Mouse (Mus musculus) neural tube, embryonic 11.5 days (tissue): ENCODE measurements around the gene Fbll1. TPM values are rescaled to one million over a fixed set of nuclear protein-coding genes. Genes with fewer than 3 reads are reported as not detected.

Source experiments
- ATAC-seq: fragments of 200-750 bp; cut with Nextera tagmentation; 2 replicates; pipeline ENCODE4 v1.8.0; 2017; ENCODE audit warnings: moderate number of reproducible peaks, mild to moderate bottlenecking, moderate TSS enrichment, moderate library complexity; ENCODE audit not compliant: insufficient read depth, low FRiP score, low TSS enrichment
- DNase-seq: peaks from one replicate; pipeline ENCODE4 v3.0.0-alpha.2; 2015; ENCODE audit warnings: low spot score
- H3K27ac ChIP-seq: fragments of 300-500 bp; sonication (generic); 2 replicates; pipeline ENCODE4 v1.5.1; 2014; ENCODE audit warnings: low read depth, mild to moderate bottlenecking, low read length
- H3K27me3 ChIP-seq: fragments of 300-500 bp; sonication (generic); 2 replicates; pipeline ENCODE4 v1.6.1; 2014; ENCODE audit warnings: mild to moderate bottlenecking, low read length, mixed read lengths; ENCODE audit not compliant: control insufficient read depth, insufficient read depth
- H3K36me3 ChIP-seq: fragments of 300-500 bp; sonication (generic); 2 replicates; pipeline ENCODE4 v1.6.1; 2014; ENCODE audit warnings: mild to moderate bottlenecking, low read length, moderate library complexity, mixed read lengths; ENCODE audit not compliant: control insufficient read depth, insufficient read depth
- H3K4me1 ChIP-seq: fragments of 300-500 bp; sonication (generic); 2 replicates; pipeline ENCODE4 v1.6.1; 2014; ENCODE audit warnings: low read length, mixed read lengths; ENCODE audit not compliant: control insufficient read depth, insufficient read depth
- H3K4me2 ChIP-seq: fragments of 300-500 bp; sonication (generic); 2 replicates; pipeline ENCODE4 v1.6.1; 2014; ENCODE audit warnings: low read depth, mild to moderate bottlenecking, moderate library complexity
- H3K4me3 ChIP-seq: fragments of 300-500 bp; sonication (generic); 2 replicates; pipeline ENCODE4 v1.5.1; 2014; ENCODE audit warnings: low read depth, low read length
- H3K9ac ChIP-seq: fragments of 300-500 bp; sonication (generic); 2 replicates; pipeline ENCODE4 v1.6.1; 2014; ENCODE audit warnings: mild to moderate bottlenecking, low read length
- H3K9me3 ChIP-seq: fragments of 300-500 bp; sonication (generic); 2 replicates; pipeline ENCODE4 v1.6.1; 2016; ENCODE audit warnings: low read length; ENCODE audit not compliant: control insufficient read depth
- WGBS: fragments of 180-500 bp; shearing (Covaris S2); extraction: QIAGEN DNeasy Blood & Tissue Kit; methylation state at CpG from one replicate; pipeline ENCODE4 v1.1.7; 2014; 5-methylcytosine and 5-hydroxymethylcytosine counted together
- microRNA counts: library from miRNA; unstranded; fragments of <30 nt; microRNA quantifications from one replicate; lab custom pipeline; 2015
- microRNA-seq: library from miRNA; unstranded; fragments of <30 nt; microRNA quantifications from one replicate; pipeline ENCODE4, GENCODE M21; 2016
- polyA plus RNA-seq: library from polyadenylated mRNA; unstranded; fragments of >200 nt; fragmentation: Nextera tagmentation; extraction: Ambion mirVana; gene quantifications from 2 replicates; pipeline ENCODE4 v1.2.1, GENCODE M21; 2014

The Fbll1 gene
- polyA plus RNA-seq, 1 experiment from 2014 or later = 4.3 TPM

- Histone ChIP-seq H3K9ac (no peak overlapping the region), H3K9me3 (no peaks in the 10 kb centered on the region), H3K4me2 (no peak overlapping the region), H3K27ac (no peak overlapping the region), H3K4me3 (no peak overlapping the region), H3K4me1 (no peaks in the 10 kb centered on the region), H3K27me3 (no peaks in the 10 kb centered on the region), H3K36me3 (no peaks in the 10 kb centered on the region)
- ATAC-seq (no peak), DNase-seq (no peak)
- 69% methylated on average over 6 of the region's 6 CpGs for WGBS
These were observed 43.1 kb downstream of the Fbll1 start for GRCm38 (mm10) chr11:35755546-35755945.

GRCm38 (mm10) chr11:35754906-35755418 is 43.7 kb downstream of the Fbll1 start:
- 85% methylated on average over 4 of the region's 4 CpGs for WGBS
- Histone ChIP-seq H3K9me3 (no peaks in the 10 kb centered on the region), H3K4me2 (no peak overlapping the region), H3K27ac (no peak overlapping the region), H3K4me1 (no peaks in the 10 kb centered on the region), H3K27me3 (no peaks in the 10 kb centered on the region), H3K9ac (no peak overlapping the region), H3K36me3 (no peaks in the 10 kb centered on the region), H3K4me3 (no peak overlapping the region)
- ATAC-seq (no peak), DNase-seq (no peak)

GRCm38 (mm10) chr11:35750578-35750977 is 48.1 kb downstream of the Fbll1 start:
- H3K9me3 ChIP-seq = no peaks in the 10 kb centered on the region
- WGBS = 83% methylated on average over 8 of the region's 8 CpGs
- H3K4me1 ChIP-seq = no peaks in the 10 kb centered on the region
- ATAC-seq (no peak), DNase-seq (no peak)
- no peaks in the 10 kb centered on the region for H3K27me3 ChIP-seq
- H3K9ac ChIP-seq = no peak overlapping the region
- no peak overlapping the region for H3K4me2 ChIP-seq
- H3K4me3 ChIP-seq = no peak overlapping the region
- no peaks in the 10 kb centered on the region for H3K36me3 ChIP-seq
- H3K27ac ChIP-seq = no peak overlapping the region

MicroRNAs encoded within 50 kb of the gene (microRNA counts, 519-probe panel; counts per million panel counts)
- microRNA mmu-miR-103 (lab: Ali Mortazavi, UCI) = 5,820 counts per million, percentile 95 among the panel's probes with 10 or more counts

Small RNA genes within 50 kb of the gene (microRNA-seq; reads per million reads assigned to microRNA genes)
- gene Mir103-1 = 6.5 reads per million, percentile 16 among the genes with 10 or more reads in this experiment

Other genes starting within 250 kb of the Fbll1 start
- 29.3 and 30.4 TPM in 2 replicates for gene Pank3, start 29.4 kb downstream of the Fbll1 start, polyA plus RNA-seq
- gene Rars, start 35.6 kb upstream of the Fbll1 start, polyA plus RNA-seq = 115 and 116 TPM in 2 replicates
- 6.5 and 7.1 TPM in 2 replicates for gene Wwc1, start 181.6 kb upstream of the Fbll1 start, polyA plus RNA-seq